Mouse (Mus musculus) stomach, adult 2 months (tissue): ENCODE data around the gene Nobox. TPM values are rescaled to one million over a fixed set of nuclear protein-coding genes. Genes with fewer than 3 reads are reported as not detected.

ENCODE experiments used
- polyA plus RNA-seq: library from polyadenylated mRNA; depleted of rRNA; stranded (reverse); fragments of >200 nt; gene quantifications from 2 replicates; pipeline ENCODE4 v1.2.3, GENCODE M21; 2012; rRNA removed

The Nobox gene
- polyA plus RNA-seq: not detected in 2 replicates

GRCm38 (mm10) chr6:43309454-43309853 is at the start of gene Nobox:
Gene Nobox, minus strand, starts transcription at chr6:43309554.

GRCm38 (mm10) chr6:43265363-43266041 is 43.9 kb downstream of the Nobox start, which contains the start of gene Arhgef5:
Gene Arhgef5, plus strand, starts transcription at chr6:43265582.

Other genes with a start within 250 kb of the Nobox start
- not detected in 2 replicates for gene Olfr441, start 203.2 kb downstream of the Nobox start, polyA plus RNA-seq
- gene Olfr237-ps1, start 163.0 kb downstream of the Nobox start, polyA plus RNA-seq: not detected in 2 replicates
- gene Olfr437, start 146.3 kb downstream of the Nobox start, polyA plus RNA-seq: not detected in 2 replicates
- gene Olfr13, start 137.4 kb downstream of the Nobox start, polyA plus RNA-seq: not detected in 2 replicates
- not detected in 2 replicates for gene Olfr435, start 112.4 kb downstream of the Nobox start, polyA plus RNA-seq
- gene Olfr434, start 96.5 kb downstream of the Nobox start, polyA plus RNA-seq: not detected in 2 replicates
- gene Olfr47, start 78.0 kb downstream of the Nobox start, polyA plus RNA-seq: not detected in 2 replicates
- 9.5 and 12.4 TPM in 2 replicates for gene Arhgef5, start 44.0 kb downstream of the Nobox start, polyA plus RNA-seq